Mouse (Mus musculus): ENCODE measurements around the gene Neurl3.

DNA sequence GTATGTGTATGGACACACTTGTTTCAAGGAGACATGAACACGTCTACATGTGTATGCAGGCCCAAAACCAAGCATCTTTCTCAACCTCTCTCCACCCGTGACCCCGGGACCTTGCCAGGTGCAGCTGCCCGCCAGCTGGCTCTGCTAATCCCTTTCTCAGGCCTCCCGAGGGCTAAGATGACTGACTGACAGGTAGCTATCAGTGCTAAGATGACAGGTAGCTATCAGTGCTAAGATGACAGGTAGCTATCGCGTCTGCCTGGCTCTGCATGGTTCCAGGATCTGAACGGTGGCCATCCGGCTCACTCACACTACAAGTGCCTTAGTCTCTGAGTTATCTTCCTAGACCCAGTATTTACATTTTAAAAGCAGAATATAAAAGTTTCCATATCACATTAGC, 46.0 kb downstream of the Neurl3 start:
- TF ChIP-seq ZNF384 (IDR thresholded peaks at IDR 0.05; ENCODE audit: low read depth, low read length) (no peak), MAFK (IDR thresholded peaks at IDR 0.05; ENCODE audit: insufficient read depth, low read depth, low read length) (no peak), HCFC1 (IDR thresholded peaks at IDR 0.05; ENCODE audit: borderline replicate concordance, insufficient read depth, low read length) (no peak), ZC3H11A (IDR thresholded peaks at IDR 0.05; ENCODE audit: borderline replicate concordance, low read depth, low read length) (no peak), CHD2 (IDR thresholded peaks at IDR 0.05; ENCODE audit: low read depth, low read length) (no peak)
